ENCODE assay signal across 20 mouse cellular contexts in the genomic region with DNA sequence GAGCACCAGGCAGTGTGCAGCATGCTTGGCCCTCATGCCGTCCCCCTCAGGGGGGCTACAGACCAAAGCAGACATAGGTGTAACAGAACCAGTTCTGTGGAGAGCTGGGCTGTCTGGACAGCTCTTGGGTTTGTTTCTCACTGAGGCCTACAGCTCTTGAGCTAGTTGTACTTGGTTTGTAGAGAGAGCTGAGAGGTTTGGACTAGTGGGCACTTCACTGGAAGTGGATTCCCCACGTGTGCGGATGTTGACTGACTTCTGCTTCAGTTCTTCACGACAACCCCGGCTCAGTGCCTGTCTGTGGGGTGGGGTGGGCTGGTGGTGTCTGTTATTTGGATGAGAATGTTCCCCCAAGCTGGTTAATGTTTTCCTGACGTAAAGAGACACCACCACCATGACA. TPM values are rescaled to one million over a fixed set of nuclear protein-coding genes. Genes with fewer than 3 reads are reported as not detected.
DNase-seq lines count a peak whose midpoint lies in the region; ATAC-seq and TF ChIP-seq lines count a peak whose summit lies in the region.
"Had no signal": no experiment of that assay in that cellular context is flagged by ENCODE, and none has a peak within 500 bp of the region (broad histone marks: within the 10 kb centered on the region; RNA-seq: fewer than 3 reads in every experiment).

No protein-coding gene starts in this region.

- DNase-seq in gastrocnemius, adult 2 months, result no peak
- DNase-seq in gastrocnemius, adult 18-20 months (ENCODE audit: low spot score), result no peak
- DNase-seq in lung, postnatal 10 days, result no peak
- no peak for DNase-seq in stomach, postnatal 0 days (ENCODE audit: low spot score)
- DNase-seq in ovary, postnatal 10 days (ENCODE audit: low spot score), result no peak
- DNase-seq: adrenal gland, postnatal 25 days; cerebellum, adult 9-11 months; forebrain, postnatal 0 days; gastrocnemius, postnatal 36 days; heart, postnatal 36 days; kidney, adult 2 months; kidney, postnatal 14 days; left cerebral cortex, postnatal 4 days; liver; thymus, postnatal 25 days had no signal

- TF ChIP-seq EP300 in stomach, postnatal 0 days (optimal IDR thresholded peaks at IDR 0.05), result no peak

- no peak for TF ChIP-seq CTCF in gastrocnemius, adult 2 months (IDR thresholded peaks at IDR 0.05)
- no peak for TF ChIP-seq CTCF in stomach, postnatal 0 days (IDR thresholded peaks at IDR 0.05; ENCODE audit: low read depth)

- peaks cover 25% of the 10 kb centered on the region for H3K36me3 ChIP-seq in hindbrain, embryonic 13.5 days
- H3K36me3 ChIP-seq in hindbrain, embryonic 12.5 days, result peaks cover 36% of the 10 kb centered on the region
- H3K36me3 ChIP-seq in lung, embryonic 15.5 days, result peaks cover 4% of the 10 kb centered on the region
- H3K36me3 ChIP-seq in stomach, postnatal 0 days (ENCODE audit: control insufficient read depth, insufficient read depth, low read length), result no peaks in the 10 kb centered on the region
- H3K36me3 ChIP-seq: liver, embryonic 15.5 days had no signal

- H3K4me2 ChIP-seq in hindbrain, embryonic 13.5 days, result no peak overlapping the region
- H3K4me2 ChIP-seq in hindbrain, embryonic 12.5 days (replicated peaks), result no peak overlapping the region
- H3K4me2 ChIP-seq in lung, embryonic 15.5 days, result no peak overlapping the region
- no peak overlapping the region for H3K4me2 ChIP-seq in stomach, postnatal 0 days (replicated peaks; ENCODE audit: low read depth)
- H3K4me2 ChIP-seq: liver, embryonic 15.5 days; midbrain, embryonic 11.5 days had no signal

- intact Hi-C loops in gastrocnemius, adult 2 months (cut with DNase I), result no loop called here

- H3K27me3 ChIP-seq in hindbrain, embryonic 13.5 days, result no peaks in the 10 kb centered on the region
- H3K27me3 ChIP-seq in hindbrain, embryonic 12.5 days, result no peaks in the 10 kb centered on the region
- no peaks in the 10 kb centered on the region; the same call in 1 of the 2 replicates for H3K27me3 ChIP-seq in lung, embryonic 15.5 days
- H3K27me3 ChIP-seq in stomach, postnatal 0 days (ENCODE audit: control insufficient read depth, insufficient read depth, low read length), result no peaks in the 10 kb centered on the region
- H3K27me3 ChIP-seq: liver, embryonic 15.5 days had no signal

- H3K9ac ChIP-seq in hindbrain, embryonic 13.5 days, result no peak overlapping the region
- H3K9ac ChIP-seq in hindbrain, embryonic 12.5 days, result no peak overlapping the region
- H3K9ac ChIP-seq in lung, embryonic 15.5 days, result no peak overlapping the region
- H3K9ac ChIP-seq in stomach, postnatal 0 days (ENCODE audit: low read length), result no peak overlapping the region
- H3K9ac ChIP-seq: forebrain, postnatal 0 days; liver, embryonic 15.5 days had no signal

- ATAC-seq in hindbrain, embryonic 13.5 days (ENCODE audit: low FRiP score), result no peak
- ATAC-seq in hindbrain, embryonic 12.5 days (ENCODE audit: low FRiP score), result no peak
- no peak for ATAC-seq in lung, embryonic 15.5 days (ENCODE audit: borderline replicate concordance, extremely low read depth, low FRiP score, low TSS enrichment)
- no peak for ATAC-seq in stomach, postnatal 0 days (ENCODE audit: low FRiP score, low TSS enrichment)
- ATAC-seq: forebrain, postnatal 0 days had no signal

- H3K4me3 ChIP-seq in gastrocnemius, adult 2 months, result no peak overlapping the region
- H3K4me3 ChIP-seq in hindbrain, embryonic 13.5 days, result no peak overlapping the region
- no peak overlapping the region for H3K4me3 ChIP-seq in hindbrain, embryonic 12.5 days
- H3K4me3 ChIP-seq in lung, embryonic 15.5 days, result no peak overlapping the region
- no peak overlapping the region for H3K4me3 ChIP-seq in stomach, postnatal 0 days (ENCODE audit: low read depth, low read length)
- H3K4me3 ChIP-seq: liver, embryonic 15.5 days had no signal

- H3K27ac ChIP-seq in gastrocnemius, adult 2 months, result peak overlapping the region; percentile 79
- peak overlapping the region; percentile 41; the same call in 1 of the 2 replicates for H3K27ac ChIP-seq in hindbrain, embryonic 13.5 days
- no peak overlapping the region for H3K27ac ChIP-seq in hindbrain, embryonic 12.5 days
- peak overlapping the region; percentile 8; the same call in 1 of the 2 replicates for H3K27ac ChIP-seq in lung, embryonic 15.5 days
- H3K27ac ChIP-seq in stomach, postnatal 0 days (replicated peaks), result peak overlapping the region; percentile 13; the same call in 1 of the 2 replicates
- H3K27ac ChIP-seq: liver, embryonic 15.5 days had no signal

- no peaks in the 10 kb centered on the region for H3K9me3 ChIP-seq in hindbrain, embryonic 13.5 days
- no peaks in the 10 kb centered on the region for H3K9me3 ChIP-seq in hindbrain, embryonic 12.5 days (replicated peaks)
- no peaks in the 10 kb centered on the region for H3K9me3 ChIP-seq in lung, embryonic 15.5 days
- no peaks in the 10 kb centered on the region for H3K9me3 ChIP-seq in stomach, postnatal 0 days (ENCODE audit: control insufficient read depth, low read length)
- H3K9me3 ChIP-seq: liver, embryonic 15.5 days had no signal

- WGBS in hindbrain, embryonic 13.5 days, result 87% methylated on average over 6 of the region's 6 CpGs
- 80% methylated on average over 6 of the region's 6 CpGs for WGBS in hindbrain, embryonic 12.5 days
- 49% methylated on average over 6 of the region's 6 CpGs for WGBS in lung, embryonic 15.5 days
- 83% methylated on average over 6 of the region's 6 CpGs for WGBS in stomach, postnatal 0 days

- peaks cover 52% of the 10 kb centered on the region for H3K4me1 ChIP-seq in hindbrain, embryonic 13.5 days (replicated peaks)
- H3K4me1 ChIP-seq in hindbrain, embryonic 12.5 days, result peaks cover 22% of the 10 kb centered on the region; the same call in 1 of the 2 replicates
- H3K4me1 ChIP-seq in lung, embryonic 15.5 days, result peaks cover 68% of the 10 kb centered on the region
- H3K4me1 ChIP-seq in stomach, postnatal 0 days (replicated peaks; ENCODE audit: control insufficient read depth, insufficient read depth), result peaks cover 4% of the 10 kb centered on the region
- H3K4me1 ChIP-seq: liver, embryonic 15.5 days had no signal

RNA-seq across cellular contexts. Expression of a gene that starts 46.8 kb away (rescaled TPM):
- total RNA-seq in gastrocnemius, adult 2 months (2021), result 1 to 10 TPM; 7.4 to 8.3 TPM
- 1 to 10 TPM; 5.8 to 7.8 TPM for total RNA-seq in gastrocnemius, adult 18-20 months (2021)
- 82.8 and 86.5 TPM in 2 replicates for polyA plus RNA-seq in hindbrain, embryonic 13.5 days (2015; fragmentation: Nextera tagmentation; extraction: Ambion mirVana)
- 80.4 and 98.4 TPM in 2 replicates for polyA plus RNA-seq in hindbrain, embryonic 12.5 days (2016; fragmentation: Nextera tagmentation; extraction: Ambion mirVana)
- polyA plus RNA-seq in lung, embryonic 15.5 days (2015; fragmentation: Nextera tagmentation; extraction: Ambion mirVana), result 20.5 and 21.5 TPM in 2 replicates
- 9.3 and 9.4 TPM in 2 replicates for polyA plus RNA-seq in stomach, postnatal 0 days (2015; fragmentation: Nextera tagmentation; extraction: Ambion mirVana)
